Mouse (Mus musculus) brain, embryonic 14.5 days (tissue): ENCODE measurements around the gene Galp.

Experiments used
- CTCF ChIP-seq: fragments of 200-500 bp; IDR thresholded peaks from 2 replicates; pipeline ENCODE4 v1.5.1; 2012; ENCODE audit warnings: inconsistent platforms, mild to moderate bottlenecking, moderate library complexity, borderline replicate concordance; ENCODE audit not compliant: insufficient read depth, insufficient read length; ENCODE audit errors: extremely low read depth
- POLR2A ChIP-seq: fragments of 200-500 bp; IDR thresholded peaks from 2 replicates; pipeline ENCODE4 v1.6.1; 2012; ENCODE audit warnings: mild to moderate bottlenecking, inconsistent platforms, borderline replicate concordance; ENCODE audit not compliant: poor library complexity, insufficient read depth, insufficient read length, severe bottlenecking; ENCODE audit errors: extremely low read depth

GRCm38 (mm10) chr7:6155901-6156411 lies 40.9 kb upstream of the Galp start, which contains the start of gene Zfp787:
- peak; percentile 56; the same call in 1 of the 2 replicates for TF ChIP-seq POLR2A
- TF ChIP-seq CTCF: no peak
